Mouse (Mus musculus) heart, adult 8-10 months (tissue): ENCODE results near the gene Olfr53. TPM values are rescaled to one million over a fixed set of nuclear protein-coding genes. Genes with fewer than 3 reads are reported as not detected.
"Not testable (repeated sequence)": the region's sequence is repeated elsewhere in the genome, so short reads cannot be mapped to it uniquely, and the experiment has no call there.

Experiments
- DNase-seq: peaks from one replicate; pipeline ENCODE4 v3.0.0; 2022; ENCODE audit warnings: low spot score
- total RNA-seq, 4 experiments: library from RNA; stranded (reverse); gene quantifications; 2 replicates each; pipeline ENCODE4 v1.2.4; 2022

Olfr53 gene
- total RNA-seq: not detected

DNA sequence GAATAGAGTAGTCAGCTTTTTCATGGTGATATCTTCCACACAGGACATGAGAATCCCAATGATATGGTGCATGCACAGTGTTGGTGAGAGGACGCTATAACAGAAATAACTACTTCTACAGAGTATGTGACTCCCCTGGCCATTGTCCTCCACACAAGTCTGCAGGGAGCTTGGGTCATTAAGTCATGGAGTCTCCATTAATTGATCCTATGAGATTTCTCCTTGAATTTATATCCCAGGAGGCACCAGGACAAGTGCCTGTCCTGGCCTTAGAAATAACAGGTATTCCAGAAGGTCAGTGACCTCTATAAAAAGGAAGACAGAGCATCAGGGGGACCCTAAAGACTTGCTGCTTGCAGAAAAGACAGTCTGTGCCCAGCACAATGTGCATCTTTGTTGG, at the start of gene Olfr53:
TSS of gene Olfr53 (plus strand) at position 301 of the 400 bp plus-strand sequence.
- no peak for DNase-seq

DNA sequence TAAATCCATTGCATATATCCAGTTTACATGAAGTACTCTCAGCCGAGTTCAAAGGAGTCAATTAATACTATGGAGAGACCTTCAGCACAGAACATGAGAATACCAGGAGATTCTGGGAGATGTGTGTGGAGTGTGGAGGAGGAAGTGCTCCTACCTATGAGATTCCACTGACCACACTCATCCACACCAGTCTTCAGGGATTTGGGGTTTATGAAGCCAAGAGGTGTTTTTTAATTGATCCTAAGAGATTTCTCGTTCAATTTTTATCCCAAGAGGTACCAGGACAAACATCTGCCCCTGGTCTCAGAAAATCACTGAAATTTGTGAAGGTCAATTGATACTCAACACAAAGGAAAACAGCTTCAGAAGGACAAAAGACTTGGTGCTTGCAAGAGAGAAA, 45.3 kb upstream of the Olfr53 start, which contains the start of gene Olfr46:
TSS of gene Olfr46 (plus strand) at position 301 of the 400 bp plus-strand sequence.
- not testable (repeated sequence) for DNase-seq

DNA sequence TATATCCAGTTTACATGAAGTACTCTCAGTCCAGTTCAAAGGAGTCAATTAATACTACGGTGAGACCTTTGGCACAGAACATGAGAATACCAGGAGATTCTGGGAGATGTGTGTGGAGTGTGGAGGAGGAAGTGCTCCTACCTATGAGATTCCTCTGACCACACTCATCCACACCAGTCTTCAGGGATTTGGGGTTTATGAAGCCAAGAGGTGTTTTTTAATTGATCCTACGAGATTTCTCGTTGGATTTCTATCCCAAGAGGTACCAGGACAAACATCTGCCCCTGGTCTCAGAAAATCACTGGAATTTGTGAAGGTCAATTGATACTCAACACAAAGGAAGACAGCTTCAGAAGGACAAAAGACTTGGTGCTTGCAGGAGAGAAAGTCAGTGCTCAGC, 17.6 kb upstream of the Olfr53 start, which contains the start of gene Olfr61:
TSS of gene Olfr61 (plus strand) at position 301 of the 400 bp plus-strand sequence.
- DNase-seq: not testable (repeated sequence)

DNA sequence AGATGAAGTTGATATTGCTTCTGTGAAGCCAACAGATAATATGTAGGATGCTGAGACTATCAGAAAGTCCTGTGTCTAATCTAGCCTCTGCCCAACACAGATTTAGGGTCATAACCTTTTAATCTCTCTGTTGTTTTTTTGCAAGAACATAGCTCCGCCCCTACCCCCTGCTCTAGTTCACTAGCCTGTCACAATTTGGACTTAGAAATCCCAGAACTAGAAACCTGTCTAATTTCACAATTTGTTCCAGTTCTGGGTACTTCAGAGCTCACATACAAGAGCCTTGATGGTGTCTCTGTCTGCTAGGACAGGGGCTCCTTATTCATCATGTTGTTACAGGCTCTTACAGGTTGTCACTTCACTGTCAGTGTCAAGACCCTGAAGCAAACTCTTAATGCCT, 15.7 kb upstream of the Olfr53 start:
- no peak for DNase-seq

DNA sequence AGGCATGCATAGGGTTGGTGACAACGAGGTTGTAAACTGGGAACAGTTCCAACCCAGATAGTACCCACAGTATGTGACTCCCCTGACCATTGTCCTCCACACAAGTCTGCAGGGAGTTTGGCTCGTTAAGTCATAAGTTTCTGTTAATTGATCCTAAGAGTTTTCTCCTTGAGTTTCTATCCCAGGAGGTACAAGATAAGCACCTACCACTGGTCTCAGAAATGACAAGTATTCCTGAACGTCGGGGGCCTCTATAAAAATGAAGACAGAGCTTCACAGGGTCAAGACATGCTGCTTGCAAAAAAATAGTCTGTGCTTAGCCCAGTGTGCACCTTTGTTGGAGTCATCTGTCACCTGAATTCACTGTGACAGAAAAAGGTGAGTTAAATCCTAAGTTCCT, 13.4 kb downstream of the Olfr53 start, which contains the start of gene Olfr539:
TSS of gene Olfr539 (plus strand) at position 301 of the 400 bp plus-strand sequence.
- no peak for DNase-seq

DNA sequence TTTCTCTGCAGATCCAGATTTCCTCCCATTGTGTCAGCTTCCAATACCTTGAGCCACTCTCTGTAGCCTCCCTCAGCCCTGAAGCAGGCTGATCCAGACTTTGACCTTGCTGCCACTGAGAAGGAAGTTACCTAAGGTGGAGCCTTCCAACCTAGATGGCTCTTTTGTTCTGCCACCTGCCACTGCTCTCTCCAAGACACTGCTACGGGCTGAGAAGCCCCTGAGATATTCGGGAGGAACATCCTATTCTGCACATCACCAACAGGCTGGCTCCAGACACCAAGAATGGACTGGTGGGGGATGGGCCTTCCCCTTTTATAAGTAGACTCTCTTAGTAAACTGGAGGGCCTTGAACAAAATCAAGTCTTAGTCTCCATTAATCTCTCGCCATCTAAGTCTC, 24.4 kb downstream of the Olfr53 start:
- not testable (repeated sequence) for DNase-seq

DNA sequence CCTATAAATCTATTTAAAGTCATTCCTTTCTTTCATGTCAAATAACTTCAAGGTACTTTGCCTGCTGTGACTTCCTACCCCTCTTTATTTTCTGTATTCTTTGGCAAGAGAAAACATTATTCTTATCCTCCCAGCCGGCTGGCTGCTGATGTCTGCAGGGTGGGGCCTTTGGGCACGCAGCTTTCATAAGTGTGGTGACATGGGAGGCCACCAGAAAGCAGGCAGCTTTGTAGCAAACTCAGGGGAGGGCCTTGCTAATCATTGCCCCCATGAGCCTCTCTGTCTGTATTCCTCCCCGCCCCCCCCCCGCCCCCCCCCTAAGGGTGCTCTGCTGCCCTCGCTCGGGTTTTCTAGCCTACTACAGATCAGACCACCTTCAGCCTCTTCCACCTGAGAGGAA, 29.6 kb downstream of the Olfr53 start:
- no peak for DNase-seq

DNA sequence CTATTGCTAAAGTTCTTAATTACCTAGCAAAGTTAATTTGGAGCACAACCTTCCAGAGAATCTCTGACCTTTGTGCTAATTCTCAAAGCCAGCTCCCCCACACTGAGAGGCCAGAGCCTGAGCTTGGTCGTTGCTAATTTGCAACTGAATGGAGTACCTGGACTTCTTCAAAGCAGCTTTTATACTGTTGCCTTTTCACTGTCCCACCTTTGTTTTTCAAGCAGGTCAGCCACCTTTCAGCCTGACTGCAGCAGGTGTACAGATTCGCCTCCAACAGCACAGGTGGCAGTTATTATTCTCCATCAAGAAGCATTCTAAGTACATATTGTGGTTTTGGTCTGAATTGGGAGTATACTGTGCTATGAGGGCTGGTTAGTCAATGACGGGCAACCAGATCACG, 33.3 kb downstream of the Olfr53 start:
- DNase-seq: not testable (repeated sequence)

DNA sequence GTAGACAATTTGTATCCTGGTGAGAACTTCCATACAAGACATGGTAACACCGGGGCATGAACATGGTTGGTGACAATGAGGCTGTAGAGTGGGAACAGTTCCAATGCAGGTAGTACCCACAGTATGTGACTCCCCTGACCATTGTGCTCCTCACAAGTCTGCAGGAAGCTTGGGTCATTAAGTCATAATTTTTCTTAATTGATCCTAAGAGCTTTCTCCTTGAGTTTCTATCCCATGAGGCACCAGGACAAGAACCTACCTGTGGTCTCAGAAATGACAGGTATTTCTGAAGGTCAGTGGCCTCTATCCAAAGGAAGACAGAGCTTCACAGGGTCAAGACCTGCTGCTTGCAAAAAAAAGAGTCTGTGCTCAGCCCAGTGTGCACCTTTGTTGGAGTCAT, 35.4 kb downstream of the Olfr53 start, which contains the start of gene Olfr45:
TSS of gene Olfr45 (plus strand) at position 301 of the 400 bp plus-strand sequence.
- no peak for DNase-seq

DNA sequence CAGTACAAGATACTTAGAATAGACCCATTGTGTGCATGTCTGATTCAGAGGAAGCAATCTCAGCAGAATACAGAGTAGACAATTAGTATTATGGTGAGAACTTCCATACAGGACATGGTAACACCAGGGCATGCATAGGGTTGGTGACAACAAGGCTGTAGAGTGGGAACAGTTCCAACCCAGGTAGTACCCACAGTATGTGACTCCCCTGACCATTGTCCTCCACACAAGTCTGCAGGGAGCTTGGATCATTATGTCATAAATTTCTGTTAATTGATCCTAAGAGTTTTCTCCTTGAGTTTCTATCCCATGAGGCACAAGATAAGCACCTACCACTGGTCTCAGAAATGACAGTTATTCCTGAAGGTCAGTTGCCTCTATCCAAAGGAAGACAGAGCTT, 50.7 kb downstream of the Olfr53 start, which contains the start of gene Olfr541:
TSS of gene Olfr541 (plus strand) at position 301 of the 400 bp plus-strand sequence.
- DNase-seq: no peak

Other genes with a start within 250 kb of the Olfr53 start
- not detected for gene Olfr531, start 243.5 kb upstream of the Olfr53 start, total RNA-seq
- not detected for gene Olfr532, start 224.8 kb upstream of the Olfr53 start, total RNA-seq
- not detected for gene Olfr533, start 183.1 kb upstream of the Olfr53 start, total RNA-seq
- not detected for gene Olfr535, start 162.2 kb upstream of the Olfr53 start, total RNA-seq
- gene Olfr536, start 139.1 kb upstream of the Olfr53 start, total RNA-seq: not detected
- gene Olfr538, start 78.6 kb upstream of the Olfr53 start, total RNA-seq: not detected
- gene Olfr46, start 45.2 kb upstream of the Olfr53 start, total RNA-seq: not detected
- not detected for gene Olfr61, start 17.5 kb upstream of the Olfr53 start, total RNA-seq
- not detected for gene Olfr539, start 13.5 kb downstream of the Olfr53 start, total RNA-seq
- gene Olfr45, start 35.5 kb downstream of the Olfr53 start, total RNA-seq: not detected
- gene Olfr541, start 50.8 kb downstream of the Olfr53 start, total RNA-seq: not detected
- gene Cyp2e1, start 117.3 kb downstream of the Olfr53 start, total RNA-seq: 1 to 10 TPM; 3.0 to 9.8 (median 4.0) TPM
- gene Syce1, start 141.4 kb downstream of the Olfr53 start, total RNA-seq: under 1 TPM in 1 of 4 experiments, not detected in 3; 0.28 TPM
- gene Zfp941, start 175.7 kb downstream of the Olfr53 start, total RNA-seq: under 1 TPM; 0.06 to 0.53 (median 0.30) TPM
- gene Urah, start 188.6 kb downstream of the Olfr53 start, total RNA-seq: 1 to 10 TPM in 2 of 4 experiments, under 1 TPM in 2; 0.79 to 3.2 (median 1.4) TPM
- 10 to 100 TPM; 26.3 to 49.2 (median 37.1) TPM for gene Scgb1c1, start 199.1 kb downstream of the Olfr53 start, total RNA-seq
- not detected for gene Odf3, start 201.4 kb downstream of the Olfr53 start, total RNA-seq
- gene Gm45785, start 209.9 kb downstream of the Olfr53 start, total RNA-seq: not detected
- 10 to 100 TPM; 22.3 to 24.4 (median 23.3) TPM for gene Ric8a, start 210.5 kb downstream of the Olfr53 start, total RNA-seq
- gene Bet1l, start 211.1 kb downstream of the Olfr53 start, total RNA-seq: 10 to 100 TPM in 1 of 4 experiments, 1 to 10 TPM in 3; 7.9 to 11.8 (median 8.8) TPM
- 10 to 100 TPM; 80.4 to 85.4 (median 84.0) TPM for gene Psmd13, start 235.5 kb downstream of the Olfr53 start, total RNA-seq
- 10 to 100 TPM; 67.8 to 72.6 (median 69.6) TPM for gene Sirt3, start 235.9 kb downstream of the Olfr53 start, total RNA-seq